Mouse (Mus musculus) ES-Bruce4 (cell line): ENCODE results near the gene Rps6ka3. TPM values are rescaled to one million over a fixed set of nuclear protein-coding genes. Genes with fewer than 3 reads are reported as not detected.
A peak's percentile ranks its signal among the peaks of the same experiment; 100 is the strongest.

Experiments
- H3K27ac ChIP-seq: 2 replicates; pipeline ENCODE4 v1.5.1; 2012; ENCODE audit warnings: low read length, inconsistent platforms; ENCODE audit not compliant: insufficient read depth
- H3K27me3 ChIP-seq: 2 replicates; pipeline ENCODE4 v1.6.1; 2012; ENCODE audit warnings: mild to moderate bottlenecking, low read length, inconsistent platforms; ENCODE audit not compliant: control insufficient read depth, poor library complexity, insufficient read depth, severe bottlenecking
- H3K36me3 ChIP-seq: 2 replicates; pipeline ENCODE4 v1.6.1; 2012; ENCODE audit warnings: inconsistent platforms, mild to moderate bottlenecking, low read length, moderate library complexity; ENCODE audit not compliant: control insufficient read depth, poor library complexity, insufficient read depth, severe bottlenecking
- H3K4me1 ChIP-seq: one replicate; pipeline ENCODE4 v1.8.1; 2011; ENCODE audit warnings: low read length; ENCODE audit not compliant: control insufficient read depth, insufficient read depth
- H3K4me3 ChIP-seq: 2 replicates; pipeline ENCODE4 v1.5.1; 2011; ENCODE audit warnings: low read depth, mild to moderate bottlenecking, low read length
- H3K9ac ChIP-seq: 2 replicates; pipeline ENCODE4 v1.6.1; 2012; ENCODE audit warnings: low read depth, mild to moderate bottlenecking, inconsistent platforms; ENCODE audit not compliant: poor library complexity, severe bottlenecking
- H3K9me3 ChIP-seq: replicated peaks from 2 replicates; pipeline ENCODE4 v1.6.1; 2012; ENCODE audit warnings: mild to moderate bottlenecking, low read length, inconsistent platforms; ENCODE audit not compliant: control insufficient read depth, poor library complexity, insufficient read depth, severe bottlenecking
- CTCF ChIP-seq: IDR thresholded peaks from one replicate; pipeline ENCODE4 v1.8.1; 2011; ENCODE audit warnings: low read depth, low read length
- EP300 ChIP-seq: IDR thresholded peaks from 2 replicates; pipeline ENCODE4 v1.6.1; 2011; ENCODE audit warnings: low read depth, low read length; ENCODE audit not compliant: insufficient read depth
- POLR2A ChIP-seq: IDR thresholded peaks from one replicate; pipeline ENCODE4 v1.8.1; 2011; ENCODE audit warnings: low read length; ENCODE audit not compliant: insufficient read depth
- polyA plus RNA-seq: library from polyadenylated mRNA; stranded (reverse); fragments of >200 nt; gene quantifications from 2 replicates; pipeline ENCODE4 v1.2.4, GENCODE M21; 2011; ENCODE audit warnings: low read depth; ENCODE audit not compliant: missing spikeins, insufficient read depth, insufficient read length

Gene Rps6ka3
- polyA plus RNA-seq, 1 experiment, result 55.5 TPM

DNA sequence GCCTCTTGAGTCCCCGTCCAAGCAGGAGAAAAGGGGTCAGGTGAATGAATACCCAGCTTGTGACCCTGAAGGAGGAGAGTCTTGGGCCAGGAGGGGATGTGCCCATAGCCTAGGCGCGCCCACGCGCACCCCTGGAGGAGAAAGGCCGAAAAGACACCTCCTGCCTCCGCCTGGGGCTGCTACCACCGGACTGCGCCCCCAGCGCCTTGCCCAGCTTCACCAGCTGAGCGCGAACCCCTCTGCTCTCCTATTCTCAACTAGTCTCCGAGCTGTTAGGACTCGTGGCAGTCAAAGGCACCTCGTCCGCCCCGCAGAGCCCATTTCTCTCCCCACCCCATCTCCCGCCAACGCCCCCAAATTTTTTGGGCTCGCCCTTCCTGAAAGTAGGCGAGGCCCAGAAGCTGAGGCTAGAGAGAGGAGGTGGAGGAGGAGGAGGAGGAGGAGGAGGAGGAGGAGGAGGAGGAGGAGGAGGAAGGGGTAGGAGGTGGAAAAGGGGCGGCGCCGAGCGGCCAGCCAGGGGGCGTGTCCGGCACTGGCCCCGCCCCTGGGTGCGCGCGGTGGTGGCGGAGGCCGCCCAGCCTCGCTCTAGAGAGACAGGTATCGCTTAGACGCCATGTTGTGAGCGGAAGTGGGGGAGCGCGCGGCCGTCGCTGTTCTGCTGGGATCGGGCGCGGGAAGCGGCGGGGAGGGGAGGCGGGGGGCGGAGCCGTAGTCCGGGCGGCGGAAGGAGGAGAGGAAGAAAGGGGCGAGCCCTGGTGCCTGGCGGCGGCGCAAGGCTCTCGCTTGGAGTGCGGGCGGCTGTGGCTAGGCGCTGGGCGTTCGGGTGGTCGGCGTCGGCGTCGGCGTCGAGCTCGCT, 45.2 kb downstream of the Rps6ka3 start:
- Histone ChIP-seq H3K36me3 (no peaks in the 10 kb centered on the region), H3K4me3 (peak overlapping the region; percentile 77), H3K27ac (peak overlapping the region; percentile 71), H3K9me3 (no peaks in the 10 kb centered on the region), H3K4me1 (no peaks in the 10 kb centered on the region), H3K9ac (peak overlapping the region; percentile 99), H3K27me3 (no peaks in the 10 kb centered on the region)
- TF ChIP-seq EP300, result no peak
- TF ChIP-seq POLR2A, result no peak
- no peak for TF ChIP-seq CTCF

- Histone ChIP-seq H3K27me3 (no peaks in the 10 kb centered on the region), H3K9ac (peak overlapping the region; percentile 99), H3K36me3 (no peaks in the 10 kb centered on the region), H3K27ac (no peak overlapping the region), H3K9me3 (no peaks in the 10 kb centered on the region), H3K4me3 (peak overlapping the region; percentile 77), H3K4me1 (no peaks in the 10 kb centered on the region)
- TF ChIP-seq CTCF, result no peak
- TF ChIP-seq EP300, result no peak
- TF ChIP-seq POLR2A, result no peak
Measured at GRCm38 (mm10) chrX:159256040-159256852, 46.1 kb downstream of the Rps6ka3 start.

DNA sequence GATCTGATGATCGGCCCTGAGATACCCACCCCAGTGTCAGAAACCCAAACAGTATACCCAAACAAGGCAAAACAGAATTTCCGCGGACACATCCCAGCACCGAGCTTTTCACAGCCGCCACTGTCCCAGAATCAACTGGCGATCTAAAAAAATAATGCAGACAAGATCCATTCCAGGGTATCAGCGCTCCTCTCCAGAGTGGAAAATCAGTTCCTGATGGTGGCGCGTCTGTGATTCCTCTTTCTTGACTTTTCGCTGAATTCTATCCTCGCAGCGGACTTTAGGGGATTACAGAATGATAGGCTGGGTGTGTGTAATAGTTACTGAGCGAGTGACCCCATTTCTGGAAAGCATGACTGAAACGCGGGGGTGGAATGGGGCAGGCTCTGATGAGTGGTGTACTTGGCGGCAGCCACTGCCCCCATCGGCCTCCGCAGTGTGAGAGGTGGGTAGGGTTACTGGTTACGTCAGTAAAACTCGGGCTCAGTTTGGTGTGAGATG, 46.9 kb downstream of the Rps6ka3 start:
- Histone ChIP-seq H3K9ac (peak overlapping the region; percentile 99), H3K27ac (no peak overlapping the region), H3K4me3 (peak overlapping the region; percentile 77), H3K27me3 (no peaks in the 10 kb centered on the region), H3K9me3 (no peaks in the 10 kb centered on the region), H3K4me1 (no peaks in the 10 kb centered on the region), H3K36me3 (no peaks in the 10 kb centered on the region)
- TF ChIP-seq POLR2A (no peak), CTCF (no peak)

- TF ChIP-seq CTCF, result peak; percentile 63
- TF ChIP-seq EP300, result no peak
- Histone ChIP-seq H3K9ac (no peak overlapping the region), H3K27me3 (no peaks in the 10 kb centered on the region), H3K4me3 (no peak overlapping the region), H3K36me3 (no peaks in the 10 kb centered on the region), H3K9me3 (no peaks in the 10 kb centered on the region), H3K27ac (no peak overlapping the region), H3K4me1 (no peaks in the 10 kb centered on the region)
Measured at GRCm38 (mm10) chrX:159264681-159265080, 54.6 kb downstream of the Rps6ka3 start.

GRCm38 (mm10) chrX:159269072-159269471, 59.0 kb downstream of the Rps6ka3 start:
- H3K36me3 ChIP-seq, result no peaks in the 10 kb centered on the region
- no peak overlapping the region for H3K9ac ChIP-seq
- no peaks in the 10 kb centered on the region for H3K9me3 ChIP-seq
- no peak overlapping the region for H3K27ac ChIP-seq
- H3K4me3 ChIP-seq, result no peak overlapping the region
- TF ChIP-seq CTCF (no peak), POLR2A (no peak), EP300 (no peak)
- H3K4me1 ChIP-seq, result no peaks in the 10 kb centered on the region
- H3K27me3 ChIP-seq, result no peaks in the 10 kb centered on the region

GRCm38 (mm10) chrX:159286765-159287164, 76.7 kb downstream of the Rps6ka3 start:
- no peaks in the 10 kb centered on the region for H3K9me3 ChIP-seq
- H3K4me3 ChIP-seq, result no peak overlapping the region
- H3K36me3 ChIP-seq, result no peaks in the 10 kb centered on the region
- H3K27me3 ChIP-seq, result no peaks in the 10 kb centered on the region
- no peak for TF ChIP-seq EP300
- no peak for TF ChIP-seq POLR2A
- TF ChIP-seq CTCF, result no peak
- H3K27ac ChIP-seq, result no peak overlapping the region
- H3K4me1 ChIP-seq, result no peaks in the 10 kb centered on the region
- no peak overlapping the region for H3K9ac ChIP-seq
